Mouse (Mus musculus) adrenal gland, adult (tissue): ENCODE measurements at regions not wholly inside any gene's neighbourhood (a gene's known extent, or its start where the extent isn't known, plus 50 kb on each side); places are given as distances from the start of the nearest gene placed in this dataset.

Experiments
- DNase-seq, 2 experiments: peaks; one replicate each; pipeline ENCODE4 v3.0.0; 2022 to 2023; ENCODE audit warnings: low spot score in 1 of 2; ENCODE audit not compliant: inconsistent age in 2 of 2

DNA sequence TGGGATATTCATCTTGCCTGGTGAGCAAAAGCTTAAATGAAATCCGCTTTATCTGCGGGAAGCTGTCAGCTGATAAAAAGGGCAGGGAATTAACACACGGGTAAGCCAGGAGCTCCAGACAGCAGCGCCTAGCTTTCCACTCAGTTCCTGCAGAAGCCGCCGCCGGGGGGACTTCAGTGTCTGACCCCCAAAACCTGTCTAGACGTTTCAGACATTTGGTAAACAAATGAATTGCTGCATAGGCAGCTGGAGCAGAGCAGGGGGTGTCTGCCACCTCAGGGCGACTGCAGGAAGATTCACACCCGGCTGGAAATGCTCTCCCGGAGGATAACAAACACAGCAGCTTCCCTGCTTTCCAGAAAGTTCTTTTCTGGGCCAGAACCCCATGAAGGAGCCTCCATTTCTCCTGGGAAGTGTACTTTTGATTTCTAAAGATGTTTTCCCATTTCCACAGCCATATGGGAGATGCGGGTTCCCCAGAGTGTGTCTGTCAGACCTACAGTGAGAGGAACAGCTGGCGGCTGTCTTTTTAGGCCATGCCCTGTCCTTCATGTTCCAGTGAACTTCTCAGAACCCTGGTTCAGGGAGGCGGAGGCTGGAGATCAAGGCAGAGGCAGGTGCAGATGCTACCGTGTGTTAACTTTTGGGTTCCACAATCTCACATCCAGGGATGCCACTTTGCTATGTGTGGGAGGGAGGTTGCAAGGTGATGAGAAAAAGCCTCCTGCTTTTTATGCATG, 58.7 kb upstream of the Pmepa1 start:
- DNase-seq: peak in 1 of 2 experiments; percentile 33

DNA sequence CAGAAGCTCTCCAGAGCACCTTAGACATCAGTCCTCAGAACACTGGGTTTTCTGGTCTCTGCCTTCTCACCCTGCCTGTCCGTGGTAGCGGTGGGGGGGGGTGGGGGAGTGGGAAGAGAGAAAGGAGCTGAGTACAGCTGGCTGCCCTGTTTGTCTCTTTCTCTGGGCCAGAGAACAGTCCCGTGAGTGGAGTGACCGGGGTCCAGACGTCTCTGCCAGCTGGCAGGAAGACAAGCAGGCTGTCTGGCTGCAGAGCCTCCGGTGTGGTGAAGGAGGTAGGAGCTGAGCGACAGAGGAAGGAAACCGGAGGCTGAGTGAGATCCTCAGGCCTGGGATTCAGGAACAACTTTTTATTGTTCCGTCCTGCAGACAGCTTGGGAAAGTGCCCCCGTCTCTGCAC, 59.5 kb upstream of the Pmepa1 start:
- peak; percentile 73 to 82 for DNase-seq

DNA sequence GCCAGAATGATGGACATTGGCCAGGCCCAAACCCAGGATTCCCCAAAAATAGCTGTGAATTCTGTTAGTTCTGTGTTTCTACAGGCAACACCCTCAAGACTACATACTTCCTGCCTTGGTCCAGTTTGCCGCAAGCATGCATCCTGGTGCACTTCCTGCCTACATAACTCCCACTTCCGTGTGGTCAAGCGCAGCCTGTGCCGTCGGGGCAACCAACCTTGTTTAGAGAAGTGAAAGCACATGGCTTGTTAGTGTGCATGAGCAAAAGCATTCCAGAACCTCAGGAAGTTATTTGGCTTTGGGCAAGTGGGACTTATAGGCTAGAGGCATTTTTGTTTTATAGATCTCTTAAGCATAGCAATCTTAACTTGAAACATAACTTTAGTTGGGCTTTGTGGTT, 61.3 kb upstream of the Pmepa1 start:
- DNase-seq: peak in 1 of 2 experiments; percentile 39

DNA sequence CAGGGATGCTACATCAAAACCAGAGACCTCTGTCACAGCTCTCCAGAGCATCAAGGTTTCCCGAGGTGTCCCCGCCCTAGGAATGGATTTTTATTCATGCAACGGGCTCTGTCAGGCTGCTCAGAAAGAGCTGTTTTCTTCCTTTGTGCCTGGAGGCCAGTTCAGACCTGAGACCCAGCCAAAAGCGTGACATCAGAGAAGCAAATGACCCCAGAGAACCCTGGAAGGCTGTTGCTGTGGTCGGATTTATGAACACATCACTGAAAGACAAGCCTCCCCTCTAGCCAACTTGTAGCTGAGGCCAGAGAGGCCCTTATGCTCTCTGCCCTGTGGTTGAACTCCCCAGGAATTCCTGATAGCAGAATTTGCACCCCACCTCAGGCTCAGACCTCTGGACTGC, 62.3 kb upstream of the Pmepa1 start:
- DNase-seq: peak in 1 of 2 experiments; percentile 57

DNA sequence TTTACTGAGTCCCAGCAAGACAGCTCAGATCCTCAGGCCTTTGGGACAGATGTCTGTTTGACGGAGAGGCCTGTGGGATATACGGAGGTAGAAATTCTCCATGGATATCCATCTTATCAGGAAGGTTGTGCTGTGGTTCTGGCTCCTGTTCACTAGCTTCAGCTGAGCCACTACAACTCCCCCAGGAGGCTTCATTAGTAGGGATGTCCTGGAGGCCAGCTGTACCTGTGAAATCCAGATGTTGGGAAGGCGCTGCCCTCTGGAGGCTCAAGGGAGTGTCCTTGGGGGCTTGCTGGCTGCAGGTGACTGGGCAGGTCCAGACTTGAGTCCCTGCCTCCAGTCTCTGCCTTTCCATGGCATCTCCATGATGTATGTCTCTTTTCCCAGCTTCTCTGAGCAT, 62.9 kb upstream of the Pmepa1 start:
- DNase-seq: no peak

DNA sequence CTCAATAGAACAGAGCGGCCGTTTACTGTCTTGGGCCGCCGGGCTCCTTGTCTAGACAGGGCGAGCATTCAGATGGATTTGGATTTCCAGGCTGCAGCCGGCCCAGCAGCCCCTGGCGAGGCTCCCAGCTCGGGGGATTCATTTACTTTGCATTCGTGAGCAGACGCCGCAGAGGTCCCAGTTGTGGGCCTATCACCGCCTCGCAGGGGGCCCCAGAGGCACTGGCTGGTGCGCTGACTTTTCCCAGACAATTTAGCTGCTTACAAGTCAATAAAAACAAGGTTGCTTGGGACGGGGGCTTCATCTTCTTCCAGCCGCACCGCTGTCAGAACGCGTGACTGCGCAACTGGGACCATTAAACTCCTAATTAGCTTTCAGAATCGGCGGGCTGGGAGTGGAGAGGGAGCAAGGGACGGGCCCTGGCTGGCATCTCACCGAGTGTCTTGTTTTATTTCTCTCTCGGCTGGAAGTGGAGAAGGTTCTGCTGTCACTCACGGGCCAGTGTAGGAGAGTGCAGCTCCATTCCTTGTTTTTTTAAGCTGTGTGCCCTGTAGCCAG, 63.8 kb upstream of the Pmepa1 start:
- no peak for DNase-seq

DNA sequence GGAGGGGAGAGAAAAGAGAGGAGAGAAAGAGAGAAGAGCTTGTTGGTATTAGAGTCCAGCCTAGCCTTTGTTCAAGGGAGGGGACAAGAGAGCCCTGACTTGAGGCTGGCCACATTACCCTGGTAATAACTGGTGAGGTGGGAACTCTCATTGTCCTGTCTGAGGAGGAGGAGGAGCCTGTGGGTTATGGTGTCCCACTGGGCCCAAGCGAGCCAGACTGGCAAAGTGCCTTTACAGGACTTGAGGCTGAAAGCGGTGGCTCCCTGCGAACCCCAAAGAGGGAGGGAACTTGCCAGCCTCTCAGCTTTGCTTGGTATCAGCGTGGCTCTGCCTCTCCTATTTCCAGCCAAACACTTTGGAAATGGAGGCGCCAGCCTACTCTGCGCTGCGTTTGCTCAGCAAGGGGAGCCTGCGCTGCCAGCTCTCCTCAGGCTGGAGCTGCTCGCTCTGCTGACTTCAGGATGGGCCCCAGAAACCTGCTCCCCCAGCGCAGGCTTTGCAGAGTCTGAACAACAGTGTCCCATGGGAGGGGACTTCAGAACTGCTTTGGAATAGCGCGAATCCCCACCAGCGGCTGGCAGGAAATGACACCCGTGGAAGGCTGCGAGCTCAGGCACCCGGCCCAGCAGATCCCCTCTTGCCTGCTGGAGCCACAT, 66.4 kb upstream of the Pmepa1 start:
- no peak for DNase-seq

DNA sequence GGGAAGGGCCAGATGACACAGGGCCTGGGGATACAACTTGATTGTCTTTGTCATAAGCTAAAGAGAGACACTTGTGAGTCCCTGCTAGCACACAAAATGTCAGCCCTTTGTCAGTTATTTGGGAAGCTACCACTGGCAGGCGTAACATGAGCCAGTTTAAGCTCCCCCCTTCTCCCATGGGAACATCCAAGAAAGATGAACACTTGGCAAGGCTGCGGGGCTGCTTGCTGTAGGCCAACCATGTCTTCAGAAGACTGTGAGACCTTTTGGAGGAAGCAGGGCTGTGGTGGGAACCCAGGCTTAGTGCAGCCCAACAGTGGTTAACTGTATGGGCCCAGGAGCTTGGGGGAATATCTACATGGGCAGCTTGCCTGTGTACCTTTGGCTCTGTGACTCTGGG, 67.3 kb upstream of the Pmepa1 start:
- DNase-seq: no peak

DNA sequence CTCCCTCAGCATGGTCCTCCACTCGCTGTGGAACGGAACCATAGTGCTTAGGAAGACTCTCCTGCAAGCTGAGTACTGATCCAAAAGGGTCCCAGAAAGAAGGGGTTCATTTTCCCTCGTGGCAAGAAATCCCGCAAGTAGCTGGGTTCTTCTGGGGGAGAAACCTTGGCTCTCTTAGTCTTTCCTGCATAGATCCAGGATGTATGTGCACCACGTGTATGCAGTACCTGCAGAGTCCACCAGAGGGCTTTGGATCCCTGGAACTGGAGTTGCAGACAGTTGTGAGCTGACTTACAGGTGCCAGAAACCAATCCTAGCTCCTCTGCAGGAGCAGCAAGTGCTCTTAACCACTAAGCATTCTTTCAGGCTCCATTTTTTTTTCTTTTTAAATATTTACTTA, 67.9 kb upstream of the Pmepa1 start:
- DNase-seq: no peak

DNA sequence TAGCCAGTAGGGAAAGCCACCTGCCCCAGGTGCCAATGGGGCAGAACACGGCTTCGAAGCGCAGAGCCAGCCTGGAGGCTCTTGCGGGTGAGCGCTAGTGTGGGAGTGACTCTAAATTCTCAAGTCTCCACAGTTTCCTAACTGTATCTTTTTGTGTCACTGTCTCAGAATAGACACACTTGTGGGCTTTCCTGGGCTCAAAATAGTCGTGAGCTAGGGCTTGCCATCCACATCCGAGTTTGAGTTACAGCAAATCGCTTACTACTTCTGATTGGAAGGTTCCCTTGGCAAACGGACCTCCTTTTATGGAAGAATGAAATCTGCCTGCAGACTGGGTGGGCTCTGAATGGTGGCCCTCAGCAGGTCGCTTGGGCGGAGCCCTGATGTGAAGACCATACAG, 71.0 kb upstream of the Pmepa1 start:
- DNase-seq: no peak

DNA sequence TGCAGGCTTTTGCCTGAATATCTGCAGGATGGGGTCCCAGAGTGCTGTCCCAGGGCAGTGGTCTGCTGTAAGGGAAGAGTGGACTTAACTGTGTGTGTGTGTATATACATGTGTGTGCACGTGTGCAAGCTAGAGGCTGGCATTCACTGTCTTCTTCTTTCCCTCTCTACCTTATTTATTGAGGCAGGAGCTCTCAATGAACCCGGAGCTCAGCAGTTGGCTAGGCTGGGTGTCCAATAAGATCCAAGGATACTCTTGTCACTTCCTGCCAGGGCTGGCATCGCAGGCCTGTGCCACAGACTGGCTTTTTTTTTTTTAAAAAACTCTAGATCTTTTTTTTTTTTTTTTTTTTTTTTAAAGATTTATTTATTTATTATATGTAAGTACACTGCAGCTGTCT, 72.4 kb upstream of the Pmepa1 start:
- DNase-seq: no peak

DNA sequence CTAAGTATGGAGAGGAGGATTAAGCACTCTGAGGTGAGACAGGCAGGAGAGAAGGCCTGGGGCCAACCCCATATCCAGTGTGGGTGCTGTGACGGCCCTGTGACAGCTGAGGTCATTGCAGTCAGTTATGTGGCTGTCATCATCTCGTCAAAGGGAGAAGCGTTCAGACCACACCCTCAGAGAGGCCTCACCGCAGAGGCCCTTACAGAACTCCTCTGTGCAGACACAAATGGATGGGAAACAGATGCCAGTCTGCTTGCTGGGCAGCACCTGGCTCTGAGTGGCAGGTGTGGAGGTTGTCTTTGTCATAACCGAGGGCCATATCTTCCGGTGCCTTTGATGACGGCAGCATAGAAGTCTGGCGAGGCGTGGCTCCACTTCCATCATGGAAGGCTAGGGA, 73.2 kb upstream of the Pmepa1 start:
- no peak for DNase-seq

DNA sequence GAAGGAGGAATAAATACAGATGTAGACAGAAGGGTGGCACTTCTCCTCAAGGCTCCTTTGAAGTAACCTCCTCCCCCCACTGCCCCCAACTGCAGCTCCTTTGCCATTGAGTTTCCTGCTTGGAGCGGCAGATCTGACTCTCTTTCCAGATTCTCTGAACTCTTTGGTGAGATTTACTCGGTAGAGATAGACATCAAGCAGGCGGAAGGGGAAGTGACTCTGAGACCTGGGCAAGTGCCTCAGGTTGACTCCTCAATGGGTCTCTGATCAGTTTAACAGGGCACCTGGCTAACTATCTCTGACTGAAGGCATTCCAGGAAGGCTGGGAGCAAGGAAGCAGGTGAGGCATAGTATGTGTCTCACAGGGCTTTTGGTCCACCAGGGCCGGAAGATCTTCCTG, 73.6 kb upstream of the Pmepa1 start:
- DNase-seq: no peak

DNA sequence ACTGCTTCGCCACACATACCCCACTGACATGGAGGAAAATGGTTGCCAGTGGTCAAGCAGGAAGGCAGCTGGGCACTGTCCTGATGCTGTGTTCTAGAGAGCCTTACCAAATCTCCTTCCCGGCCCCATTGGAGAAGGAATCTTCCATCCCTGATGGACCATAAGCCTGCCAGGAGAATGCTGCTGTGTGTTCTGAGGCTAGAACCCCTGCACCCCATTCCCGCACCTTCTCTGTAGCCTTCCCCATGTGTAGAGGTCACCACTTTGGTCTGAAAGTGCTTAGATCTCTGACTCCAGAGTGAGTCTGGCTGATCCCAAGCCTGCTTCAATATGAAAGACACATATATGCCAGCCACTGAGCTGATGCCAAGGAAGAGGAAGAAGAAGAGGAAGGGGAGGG, 74.1 kb upstream of the Pmepa1 start:
- no peak for DNase-seq

DNA sequence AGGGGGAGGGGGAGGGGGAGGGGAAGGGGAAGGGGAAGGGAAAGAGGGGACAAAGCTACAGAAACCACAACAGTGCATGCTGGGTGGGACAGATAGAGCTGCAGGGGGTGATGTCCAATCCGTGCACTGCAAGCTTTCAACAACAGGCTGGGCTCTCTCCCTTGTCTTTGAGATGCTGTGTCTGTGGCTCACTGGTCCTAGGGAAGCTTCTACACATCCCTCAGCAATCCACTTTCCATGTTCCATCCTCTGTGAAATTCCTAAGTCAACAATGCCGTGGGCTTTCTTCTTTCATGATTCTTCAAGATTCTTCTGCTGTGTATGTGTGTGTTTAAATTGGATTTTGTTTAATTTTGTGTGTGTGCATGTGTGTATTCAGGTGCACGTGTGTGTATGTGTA, 74.5 kb upstream of the Pmepa1 start:
- DNase-seq: no peak

DNA sequence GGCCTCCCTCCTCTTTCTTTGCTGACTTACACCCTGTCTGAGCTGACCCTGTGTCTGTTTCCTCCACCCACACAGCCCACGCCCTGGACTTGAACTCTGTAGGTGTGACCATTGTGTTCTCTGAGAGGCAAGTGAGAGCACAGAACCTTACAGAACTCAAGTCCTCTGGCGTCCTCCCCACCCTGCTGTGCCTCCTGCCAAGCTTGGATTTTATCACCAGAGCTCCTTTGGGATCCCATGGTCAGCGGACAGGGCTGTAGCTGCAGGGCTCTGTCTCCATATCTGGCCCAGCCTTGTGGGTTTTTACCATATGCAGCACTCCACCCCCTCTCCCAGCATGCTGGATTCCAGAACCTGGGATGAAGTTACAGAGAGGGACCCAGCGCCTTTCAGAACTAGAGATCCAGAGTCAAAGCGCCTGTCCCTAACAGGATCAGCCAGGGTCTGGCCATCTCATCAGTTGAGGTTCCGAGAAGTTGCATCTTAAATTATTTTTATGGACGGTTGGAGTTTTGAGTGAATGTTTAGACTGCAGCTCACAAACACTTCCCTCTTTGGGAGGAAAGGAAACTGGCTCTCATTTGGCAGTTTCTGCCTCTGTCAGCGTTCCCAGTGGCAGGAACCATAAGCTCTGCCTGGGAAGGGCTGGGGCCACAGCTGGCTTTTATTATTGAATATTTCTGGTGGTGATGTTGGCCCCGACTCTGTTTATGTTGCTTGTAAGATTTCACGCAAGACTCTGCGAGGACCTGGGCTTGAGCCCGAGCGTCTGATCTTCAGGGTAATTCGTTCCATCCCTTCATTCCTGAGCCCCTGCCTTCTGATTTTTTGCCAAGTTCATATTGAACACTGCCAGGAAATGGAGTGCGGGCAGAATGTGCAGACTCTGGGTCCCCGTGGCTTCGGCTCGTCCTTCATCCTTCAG, 75.8 kb upstream of the Pmepa1 start:
- peak; percentile 34 to 68 for DNase-seq

DNA sequence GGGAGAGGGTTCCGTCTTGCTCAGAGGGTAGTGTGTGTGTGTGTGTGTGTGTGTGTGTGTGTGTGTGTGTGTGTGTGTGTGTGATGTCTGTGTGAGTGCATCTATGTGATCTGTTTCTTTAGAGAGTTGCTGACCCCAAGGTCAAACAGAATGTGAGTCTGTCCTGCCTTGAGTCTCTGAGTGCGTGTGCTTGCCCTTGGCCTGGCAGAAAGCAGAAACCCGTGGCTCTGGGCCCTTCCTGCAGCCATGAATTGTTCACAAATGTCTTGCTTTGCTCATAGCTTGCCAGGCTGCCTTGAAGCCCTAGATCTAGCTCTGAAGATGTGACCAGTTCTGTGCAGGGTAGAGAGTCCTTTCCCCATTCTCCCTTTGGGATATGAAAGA, 76.4 kb upstream of the Pmepa1 start:
- DNase-seq: peak in 1 of 2 experiments; percentile 60

DNA sequence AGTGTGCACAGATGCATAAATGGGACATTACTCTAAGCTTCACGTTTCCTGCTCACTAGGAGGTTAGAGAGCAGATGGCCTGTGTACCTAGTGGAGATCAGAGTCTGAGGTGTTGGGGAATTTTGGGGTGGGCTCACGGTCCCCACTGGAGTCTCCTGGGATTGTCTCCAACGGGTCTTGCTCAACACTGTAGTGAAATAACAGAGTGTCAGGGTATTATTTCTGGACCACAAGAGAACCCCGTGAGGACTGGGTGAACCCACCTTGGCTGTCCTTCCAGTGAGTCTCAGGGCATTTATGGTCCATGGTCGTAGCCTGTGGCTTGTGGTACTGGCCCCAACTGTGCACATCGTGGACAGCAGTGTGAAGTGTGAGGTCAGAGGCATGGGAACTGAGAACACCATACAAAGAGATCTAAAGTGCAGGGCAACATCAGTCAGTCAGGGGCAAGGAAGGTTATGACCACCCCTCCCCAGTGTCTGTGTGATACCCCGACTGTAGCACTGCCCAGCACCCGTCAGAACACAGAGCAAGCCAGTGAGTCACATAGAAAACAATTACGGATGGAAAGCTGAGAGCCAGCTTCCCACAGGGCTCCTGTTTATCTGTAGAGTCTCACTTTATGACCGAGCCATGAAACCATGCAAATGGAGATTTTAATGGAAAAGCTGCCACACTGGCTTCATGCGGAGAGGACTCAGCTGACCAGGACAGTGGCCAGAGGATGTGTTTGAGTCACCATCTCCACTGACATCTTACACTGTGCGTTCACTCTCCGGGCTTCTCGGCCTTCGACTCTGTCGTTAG, 77.3 kb upstream of the Pmepa1 start:
- no peak for DNase-seq

DNA sequence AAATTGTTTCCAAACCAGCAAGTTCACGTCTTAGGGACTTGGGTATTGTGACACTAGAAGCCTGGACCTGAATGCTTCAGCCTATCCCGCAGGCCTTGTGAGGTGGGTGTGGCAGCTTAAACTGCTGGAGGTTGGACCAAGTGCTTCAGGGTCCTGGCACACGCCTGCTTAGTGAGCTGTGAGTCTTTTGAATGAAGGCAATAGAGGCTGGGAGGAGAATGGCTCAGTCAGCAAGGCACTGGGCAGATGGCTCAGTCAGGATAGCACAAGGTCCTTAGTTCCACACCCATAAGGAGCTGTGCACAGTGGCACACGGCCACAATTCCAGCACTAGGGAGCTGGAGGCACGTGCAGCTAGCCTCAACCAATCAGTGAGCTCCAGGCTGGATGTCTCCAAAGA, 80.5 kb upstream of the Pmepa1 start:
- DNase-seq: no peak

DNA sequence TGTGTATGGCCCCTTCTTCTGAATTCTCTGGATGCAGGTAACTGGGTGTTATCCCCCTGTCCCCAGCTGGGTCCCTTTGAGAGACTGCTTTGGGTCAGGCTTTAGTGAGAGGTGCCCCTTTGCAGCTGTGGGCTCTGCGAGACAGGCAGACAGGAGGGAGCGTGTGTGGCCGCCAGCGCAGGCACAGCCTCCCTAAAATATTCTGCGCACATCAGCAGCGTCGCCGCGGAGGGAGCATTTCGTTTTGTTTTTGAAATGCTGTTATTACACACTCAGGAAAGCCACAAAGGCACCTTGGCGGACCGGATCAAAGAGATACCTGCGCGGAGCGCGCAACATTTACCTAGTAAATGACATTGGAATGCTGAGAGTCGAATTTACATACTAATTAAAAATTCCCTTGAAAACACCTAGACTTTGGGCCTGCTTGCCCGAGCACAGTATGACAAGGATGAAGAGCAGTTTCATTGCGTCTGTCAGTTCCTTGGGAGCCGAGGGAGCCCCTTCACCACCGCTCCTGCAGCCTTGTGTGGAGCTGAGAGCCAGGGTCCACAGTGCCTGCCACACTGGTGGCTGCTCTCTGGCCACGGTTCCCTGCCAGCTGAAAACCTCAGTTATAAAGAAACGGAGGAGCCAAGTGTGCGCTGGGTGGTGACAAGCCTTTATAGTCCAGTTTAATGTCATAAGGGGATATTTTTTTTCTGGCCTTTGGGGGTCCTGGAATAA, 89.3 kb upstream of the Pmepa1 start:
- no peak for DNase-seq
